Mouse (Mus musculus) hindbrain, embryonic 15.5 days (tissue): ENCODE data around the gene Egln3. TPM values are rescaled to one million over a fixed set of nuclear protein-coding genes. Genes with fewer than 3 reads are reported as not detected.

ENCODE experiments used
- ATAC-seq: fragments of 200-750 bp; cut with Nextera tagmentation; 2 replicates; pipeline ENCODE4 v1.8.0; 2017; ENCODE audit warnings: low read depth, moderate number of reproducible peaks, moderate TSS enrichment; ENCODE audit not compliant: low FRiP score
- H3K27ac ChIP-seq: fragments of 300-500 bp; sonication (generic); replicated peaks from 2 replicates; pipeline ENCODE4 v1.5.1; 2015; ENCODE audit warnings: mild to moderate bottlenecking, inconsistent platforms
- H3K27me3 ChIP-seq: fragments of 300-500 bp; sonication (generic); 2 replicates; pipeline ENCODE4 v1.6.1; 2015; ENCODE audit warnings: control low read depth, inconsistent platforms
- H3K36me3 ChIP-seq: fragments of 300-500 bp; sonication (generic); 2 replicates; pipeline ENCODE4 v1.6.1; 2015; ENCODE audit warnings: control low read depth, inconsistent platforms
- H3K4me1 ChIP-seq: fragments of 300-500 bp; sonication (generic); replicated peaks from 2 replicates; pipeline ENCODE4 v1.6.1; 2015; ENCODE audit warnings: control low read depth, inconsistent platforms
- H3K4me2 ChIP-seq: fragments of 300-500 bp; sonication (generic); 2 replicates; pipeline ENCODE4 v1.6.1; 2015; ENCODE audit warnings: moderate library complexity, mild to moderate bottlenecking, inconsistent platforms
- H3K4me3 ChIP-seq: fragments of 300-500 bp; sonication (generic); 2 replicates; pipeline ENCODE4 v1.5.1; 2015; ENCODE audit warnings: mild to moderate bottlenecking, inconsistent platforms
- H3K9ac ChIP-seq: fragments of 300-500 bp; sonication (generic); 2 replicates; pipeline ENCODE4 v1.6.1; 2015; ENCODE audit warnings: inconsistent platforms
- H3K9me3 ChIP-seq: fragments of 300-500 bp; sonication (generic); 2 replicates; pipeline ENCODE4 v1.6.1; 2016; ENCODE audit warnings: control low read depth, inconsistent platforms
- WGBS: fragments of 180-500 bp; shearing (Covaris S2); methylation state at CpG from one replicate; pipeline ENCODE4 v1.1.7; 2015; 5-methylcytosine and 5-hydroxymethylcytosine counted together
- polyA plus RNA-seq: library from polyadenylated mRNA; unstranded; fragments of >200 nt; fragmentation: Nextera tagmentation; extraction: Ambion mirVana; gene quantifications from 2 replicates; pipeline ENCODE4 v1.2.1, GENCODE M21; 2015

The Egln3 gene
- polyA plus RNA-seq, 1 experiment from 2014 or later = 7.4 TPM

DNA sequence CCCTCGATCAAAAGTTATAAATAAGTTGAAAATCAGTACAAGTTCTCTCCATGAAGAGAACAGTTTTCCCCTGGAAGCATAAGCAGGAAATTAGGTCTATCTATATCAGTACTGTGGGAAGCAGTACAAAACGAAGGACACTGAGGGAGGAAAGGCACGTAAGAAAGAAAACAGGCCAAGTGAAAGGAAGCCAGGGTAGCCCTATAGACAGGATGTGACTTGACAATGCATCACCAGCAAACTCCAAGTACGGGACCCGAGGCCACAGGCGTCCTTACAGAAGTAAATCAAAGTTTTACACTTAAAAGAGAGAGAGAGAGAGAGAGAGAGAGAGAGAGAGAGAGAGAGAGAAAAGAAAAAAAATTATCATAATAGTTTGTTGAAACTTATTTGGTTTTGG, 2.8 kb downstream of the Egln3 start:
- 36% methylated on average over 6 of the region's 6 CpGs for WGBS
- no peak for ATAC-seq
- H3K27me3 ChIP-seq = peaks cover 12% of the 10 kb centered on the region; the same call in 1 of the 2 replicates

GRCm38 (mm10) chr12:54200172-54200571, 3.5 kb downstream of the Egln3 start:
- H3K4me2 ChIP-seq = peak overlapping the region; percentile 7; the same call in 1 of the 2 replicates
- no peak for ATAC-seq
- peaks cover 10% of the 10 kb centered on the region; the same call in 1 of the 2 replicates for H3K27me3 ChIP-seq
- H3K27ac ChIP-seq = no peak overlapping the region
- no peaks in the 10 kb centered on the region for H3K9me3 ChIP-seq
- H3K4me3 ChIP-seq = no peak overlapping the region
- 30% methylated on average over 4 of the region's 4 CpGs for WGBS
- H3K9ac ChIP-seq = no peak overlapping the region
- H3K36me3 ChIP-seq = no peaks in the 10 kb centered on the region
- H3K4me1 ChIP-seq = peaks cover 28% of the 10 kb centered on the region

More for the DNA sequence above, 2.8 kb downstream of the Egln3 start:
- Histone ChIP-seq H3K4me1 (peaks cover 28% of the 10 kb centered on the region), H3K27ac (no peak overlapping the region), H3K9ac (no peak overlapping the region), H3K36me3 (no peaks in the 10 kb centered on the region), H3K4me2 (peak overlapping the region; percentile 16), H3K4me3 (no peak overlapping the region), H3K9me3 (no peaks in the 10 kb centered on the region)

- WGBS = 74% methylated on average over 4 of the region's 4 CpGs
- Histone ChIP-seq H3K9me3 (no peaks in the 10 kb centered on the region), H3K4me2 (no peak overlapping the region), H3K4me3 (no peak overlapping the region), H3K4me1 (peaks cover 24% of the 10 kb centered on the region), H3K27me3 (no peaks in the 10 kb centered on the region), H3K9ac (no peak overlapping the region), H3K27ac (no peak overlapping the region), H3K36me3 (no peaks in the 10 kb centered on the region)
- no peak for ATAC-seq
These were observed 5.3 kb downstream of the Egln3 start for GRCm38 (mm10) chr12:54198282-54198918.

DNA sequence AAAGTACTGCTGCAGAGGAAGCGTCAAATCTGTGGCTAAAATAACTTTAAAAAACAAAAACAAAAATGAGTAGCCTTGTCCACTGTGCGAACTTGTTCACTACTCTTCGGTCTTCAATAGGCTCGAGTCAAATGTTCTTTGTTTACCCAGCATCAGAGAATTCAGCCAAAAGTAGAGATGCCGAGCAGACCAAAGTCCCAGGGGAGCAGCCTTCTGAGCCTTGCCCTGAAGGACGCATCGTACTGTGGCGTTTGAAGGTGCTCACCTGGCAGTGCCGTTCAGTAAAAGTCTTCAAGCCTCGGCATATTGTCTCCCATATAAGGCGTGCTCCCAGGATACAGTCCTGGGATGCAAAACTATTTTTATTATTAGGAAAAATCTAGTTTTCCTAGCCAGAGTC, 5.8 kb downstream of the Egln3 start:
- peaks cover 24% of the 10 kb centered on the region for H3K4me1 ChIP-seq
- peak overlapping the region; percentile 36 for H3K4me2 ChIP-seq
- WGBS = 39% methylated on average over 11 of the region's 11 CpGs
- H3K4me3 ChIP-seq = no peak overlapping the region
- H3K27me3 ChIP-seq = no peaks in the 10 kb centered on the region
- no peak overlapping the region for H3K9ac ChIP-seq
- no peaks in the 10 kb centered on the region for H3K9me3 ChIP-seq
- no peaks in the 10 kb centered on the region for H3K36me3 ChIP-seq
- ATAC-seq = no peak
- H3K27ac ChIP-seq = 0 out of 2 replicates have a peak overlapping the region, but pooled peaks have one; percentile 18

DNA sequence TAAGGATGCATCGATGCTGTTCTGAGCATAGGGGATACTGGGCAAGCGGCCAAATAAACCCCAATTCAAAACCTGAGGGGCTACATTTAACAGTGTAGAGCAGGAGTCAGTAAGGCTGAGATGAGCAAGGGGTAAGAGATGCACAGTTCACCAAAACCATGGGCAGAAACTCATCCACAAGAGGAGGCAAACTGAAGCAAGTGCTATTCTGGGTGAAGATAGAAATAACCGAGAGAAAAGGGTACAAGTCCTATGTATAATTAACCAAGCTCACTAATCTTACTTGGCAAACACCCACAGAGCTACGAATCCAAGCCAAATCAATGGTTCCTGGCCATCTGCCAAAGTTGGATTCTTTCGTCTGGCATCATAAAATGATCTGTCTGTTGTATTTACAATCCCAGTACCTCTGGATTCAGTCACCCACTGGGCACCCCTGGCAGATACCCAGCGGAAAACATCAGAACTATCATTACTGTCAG, 6.3 kb downstream of the Egln3 start:
- H3K9me3 ChIP-seq = no peaks in the 10 kb centered on the region
- H3K4me2 ChIP-seq = peak overlapping the region; percentile 36
- H3K27ac ChIP-seq = peak overlapping the region; percentile 18; the same call in 1 of the 2 replicates
- no peak for ATAC-seq
- no peaks in the 10 kb centered on the region for H3K27me3 ChIP-seq
- no peak overlapping the region for H3K4me3 ChIP-seq
- H3K9ac ChIP-seq = no peak overlapping the region
- H3K36me3 ChIP-seq = no peaks in the 10 kb centered on the region
- 32% methylated on average over 6 of the region's 6 CpGs for WGBS
- peaks cover 25% of the 10 kb centered on the region for H3K4me1 ChIP-seq

GRCm38 (mm10) chr12:54196881-54197280, 6.8 kb downstream of the Egln3 start:
- Histone ChIP-seq H3K4me3 (no peak overlapping the region), H3K27me3 (no peaks in the 10 kb centered on the region), H3K9ac (no peak overlapping the region), H3K4me2 (peak overlapping the region; percentile 36), H3K9me3 (no peaks in the 10 kb centered on the region), H3K27ac (peak overlapping the region; percentile 18; the same call in 1 of the 2 replicates), H3K4me1 (peaks cover 30% of the 10 kb centered on the region), H3K36me3 (no peaks in the 10 kb centered on the region)
- 65% methylated on average over 8 of the region's 8 CpGs for WGBS
- ATAC-seq = no peak

DNA sequence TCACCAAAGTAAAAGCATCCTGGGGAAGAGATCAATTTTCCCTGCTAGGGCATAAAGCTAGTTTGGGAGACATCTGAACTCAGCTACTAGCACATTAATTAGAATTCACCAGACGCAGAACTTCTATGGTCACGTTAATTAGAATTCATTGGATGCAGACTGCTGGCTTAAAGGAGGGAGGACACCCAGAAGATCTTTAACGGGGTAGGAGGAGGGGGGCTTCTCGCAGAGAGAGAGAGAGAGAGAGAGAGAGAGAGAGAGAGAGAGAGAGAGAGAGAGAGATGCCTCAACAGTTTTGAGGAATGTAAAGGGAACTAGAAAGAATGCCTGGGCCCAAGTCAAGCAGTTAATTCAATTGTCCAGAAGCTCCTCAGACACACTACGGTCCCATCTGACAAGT, 9.5 kb downstream of the Egln3 start:
- WGBS = 8% methylated on average over 5 of the region's 5 CpGs
- Histone ChIP-seq H3K27me3 (no peaks in the 10 kb centered on the region), H3K9me3 (no peaks in the 10 kb centered on the region), H3K4me3 (no peak overlapping the region), H3K27ac (no peak overlapping the region), H3K9ac (no peak overlapping the region), H3K4me2 (no peak overlapping the region), H3K4me1 (peaks cover 41% of the 10 kb centered on the region), H3K36me3 (no peaks in the 10 kb centered on the region)
- no peak for ATAC-seq

GRCm38 (mm10) chr12:54192305-54192661, 11.4 kb downstream of the Egln3 start:
- Histone ChIP-seq H3K4me1 (peaks cover 36% of the 10 kb centered on the region), H3K27ac (peak overlapping the region; percentile 71; the same call in 1 of the 2 replicates), H3K9me3 (no peaks in the 10 kb centered on the region), H3K9ac (peak overlapping the region; percentile 4), H3K4me2 (peak overlapping the region; percentile 54), H3K4me3 (peak overlapping the region; percentile 25), H3K36me3 (no peaks in the 10 kb centered on the region), H3K27me3 (no peaks in the 10 kb centered on the region)
- peak; percentile 9; the same call in 1 of the 2 replicates for ATAC-seq
- WGBS = 2% methylated on average over 5 of the region's 5 CpGs

- no peaks in the 10 kb centered on the region for H3K36me3 ChIP-seq
- no peaks in the 10 kb centered on the region for H3K27me3 ChIP-seq
- peak overlapping the region; percentile 25 for H3K4me3 ChIP-seq
- H3K4me2 ChIP-seq = peak overlapping the region; percentile 54
- 3% methylated on average over 19 of the region's 19 CpGs for WGBS
- H3K4me1 ChIP-seq = peaks cover 31% of the 10 kb centered on the region
- H3K27ac ChIP-seq = peak overlapping the region; percentile 71
- peak; percentile 95 for ATAC-seq
- H3K9ac ChIP-seq = peak overlapping the region; percentile 4
- no peaks in the 10 kb centered on the region for H3K9me3 ChIP-seq
These were observed 11.9 kb downstream of the Egln3 start for GRCm38 (mm10) chr12:54191608-54192304.

- Histone ChIP-seq H3K9me3 (no peaks in the 10 kb centered on the region), H3K27me3 (no peaks in the 10 kb centered on the region), H3K4me3 (no peak overlapping the region), H3K27ac (peak overlapping the region; percentile 71; the same call in 1 of the 2 replicates), H3K9ac (no peak overlapping the region), H3K36me3 (no peaks in the 10 kb centered on the region), H3K4me1 (peaks cover 31% of the 10 kb centered on the region), H3K4me2 (peak overlapping the region; percentile 54)
- 52% methylated on average over 9 of the region's 9 CpGs for WGBS
- ATAC-seq = no peak
These were observed 12.5 kb downstream of the Egln3 start for GRCm38 (mm10) chr12:54191181-54191580.

- Histone ChIP-seq H3K4me1 (peaks cover 25% of the 10 kb centered on the region), H3K9ac (no peak overlapping the region), H3K4me2 (no peak overlapping the region), H3K27me3 (no peaks in the 10 kb centered on the region), H3K9me3 (no peaks in the 10 kb centered on the region), H3K27ac (no peak overlapping the region), H3K36me3 (no peaks in the 10 kb centered on the region), H3K4me3 (no peak overlapping the region)
- WGBS = 76% methylated on average over 17 of the region's 17 CpGs
- ATAC-seq = no peak
These were observed 15.7 kb downstream of the Egln3 start for GRCm38 (mm10) chr12:54187812-54188600.
